Mouse (Mus musculus) left cerebral cortex, postnatal 14 days (tissue): ENCODE measurements at regions not wholly inside any gene's neighbourhood (a gene's known extent, or its start where the extent isn't known, plus 50 kb on each side); places are given as distances from the start of the nearest gene placed in this dataset.

Source experiments
- DNase-seq, 2 experiments: peaks; one replicate each; pipeline ENCODE4 v3.0.0; 2021 to 2022; ENCODE audit warnings: low spot score in 2 of 2, mixed read lengths in 1 of 2
- intact Hi-C: fragments of 180-260 bp; cut with DNase I; formaldehyde crosslinking; loops from one replicate; pipeline ENCODE4 v1.15.1; 2025

GRCm38 (mm10) chr3:139885942-139886860, 680.7 kb downstream of the Stpg2 start:
- intact Hi-C loops: no loop called here
- peak in 1 of 2 experiments; percentile 10 for DNase-seq

- intact Hi-C loops: no loop called here
- DNase-seq: no peak
These were observed 681.8 kb downstream of the Stpg2 start for GRCm38 (mm10) chr3:139887265-139887664.

GRCm38 (mm10) chr3:139888537-139888936, 683.0 kb downstream of the Stpg2 start:
- intact Hi-C loops: no loop called here

GRCm38 (mm10) chr3:139890186-139890585, 684.7 kb downstream of the Stpg2 start:
- no peak for DNase-seq
- intact Hi-C loops: no loop called here

More at GRCm38 (mm10) chr3:139888537-139888936, 683.0 kb downstream of the Stpg2 start:
- no peak for DNase-seq

GRCm38 (mm10) chr3:139897894-139898293, 692.4 kb downstream of the Stpg2 start:
- intact Hi-C loops: no loop called here
- DNase-seq: no peak

GRCm38 (mm10) chr3:139899213-139899612, 693.7 kb downstream of the Stpg2 start:
- no peak for DNase-seq
- intact Hi-C loops: no loop called here

- no peak for DNase-seq
- intact Hi-C loops: no loop called here
These were observed 708.3 kb downstream of the Stpg2 start for GRCm38 (mm10) chr3:139913639-139914330.

- intact Hi-C loops: no loop called here
- DNase-seq: no peak
These were observed 716.8 kb downstream of the Stpg2 start for GRCm38 (mm10) chr3:139922267-139922666.

GRCm38 (mm10) chr3:139933039-139933438, 727.5 kb downstream of the Stpg2 start:
- intact Hi-C loops: no loop called here
- DNase-seq: no peak

- no peak for DNase-seq
- intact Hi-C loops: no loop called here
These were observed 740.7 kb downstream of the Stpg2 start for GRCm38 (mm10) chr3:139946209-139946608.

- no peak for DNase-seq
- intact Hi-C loops: no loop called here
These were observed 741.8 kb downstream of the Stpg2 start for GRCm38 (mm10) chr3:139947247-139947646.

GRCm38 (mm10) chr3:139949096-139949495, 743.6 kb downstream of the Stpg2 start:
- intact Hi-C loops: no loop called here

GRCm38 (mm10) chr3:139950016-139950705, 744.7 kb downstream of the Stpg2 start:
- intact Hi-C loops: no loop called here
- no peak for DNase-seq

More at GRCm38 (mm10) chr3:139949096-139949495, 743.6 kb downstream of the Stpg2 start:
- peak; percentile 6 to 20 for DNase-seq

GRCm38 (mm10) chr3:139951516-139951915, 746.0 kb downstream of the Stpg2 start:
- DNase-seq: no peak
- intact Hi-C loops: no loop called here

- intact Hi-C loops: no loop called here
- DNase-seq: no peak
These were observed 772.7 kb downstream of the Stpg2 start for GRCm38 (mm10) chr3:139978172-139978571.

GRCm38 (mm10) chr3:139985830-139986481, 780.5 kb downstream of the Stpg2 start:
- DNase-seq: no peak

GRCm38 (mm10) chr3:139988938-139989337, 783.4 kb downstream of the Stpg2 start:
- intact Hi-C loops: no loop called here
- no peak for DNase-seq

More at GRCm38 (mm10) chr3:139985830-139986481, 780.5 kb downstream of the Stpg2 start:
- intact Hi-C loops: no loop called here

GRCm38 (mm10) chr3:139989380-139989779, 783.9 kb downstream of the Stpg2 start:
- DNase-seq: no peak
- intact Hi-C loops: no loop called here

- DNase-seq: no peak
- intact Hi-C loops: no loop called here
These were observed 807.0 kb downstream of the Stpg2 start for GRCm38 (mm10) chr3:140012522-140012921.
